Mouse (Mus musculus) myocyte (in vitro differentiated cells): ENCODE measurements around the gene Asb10. TPM values are rescaled to one million over a fixed set of nuclear protein-coding genes. Genes with fewer than 3 reads are reported as not detected.

Experiments used
- H3K27me3 ChIP-seq: one replicate; pipeline ENCODE4 v1.6.1; 2011; ENCODE audit not compliant: control insufficient read depth, insufficient read depth, insufficient read length
- H3K36me3 ChIP-seq: one replicate; pipeline ENCODE4 v1.6.1; 2011; ENCODE audit not compliant: control insufficient read depth, insufficient read depth
- H3K4me2 ChIP-seq: one replicate; pipeline ENCODE4 v1.6.1; 2011; ENCODE audit warnings: low read depth, control low read depth
- H3K4me3 ChIP-seq: one replicate; pipeline ENCODE4 v1.5.1; 2011; ENCODE audit warnings: mild to moderate bottlenecking, control low read depth, moderate library complexity
- H3K79me2 ChIP-seq: one replicate; pipeline ENCODE4 v1.6.1; 2011; ENCODE audit not compliant: control insufficient read depth, insufficient read depth
- H3ac ChIP-seq: one replicate; pipeline ENCODE4 v1.6.1; 2011; ENCODE audit not compliant: control insufficient read depth, insufficient read length
- CEBPB ChIP-seq: IDR thresholded peaks from 2 replicates; pipeline ENCODE4 v1.6.1; 2011; ENCODE audit warnings: mild to moderate bottlenecking, moderate library complexity; ENCODE audit not compliant: poor library complexity, insufficient read depth, severe bottlenecking
- E2F4 ChIP-seq: IDR thresholded peaks from one replicate; pipeline ENCODE4 v1.6.1; 2011; ENCODE audit warnings: mild to moderate bottlenecking, control low read depth, moderate library complexity; ENCODE audit not compliant: insufficient read depth
- MAX ChIP-seq: IDR thresholded peaks from one replicate; pipeline ENCODE4 v1.6.1; 2011; ENCODE audit warnings: low read depth, mild to moderate bottlenecking, control low read depth
- MYOD1 ChIP-seq, 3 experiments: IDR thresholded peaks; one replicate each; pipeline ENCODE4 v1.6.1; 2011; ENCODE audit warnings: control low read depth in 2 of 3, low read depth in 2 of 3, mild to moderate bottlenecking in 2 of 3, moderate library complexity in 1 of 3; ENCODE audit not compliant: insufficient read length in 2 of 3, control insufficient read depth in 1 of 3
- MYOG ChIP-seq, 3 experiments: IDR thresholded peaks; one replicate each; pipeline ENCODE4 v1.6.1; 2011; ENCODE audit warnings: control low read depth in 2 of 3, low read depth in 2 of 3, mild to moderate bottlenecking in 2 of 3; ENCODE audit not compliant: insufficient read length in 2 of 3, control insufficient read depth in 1 of 3, insufficient read depth in 1 of 3
- POLR2A ChIP-seq: IDR thresholded peaks from one replicate; pipeline ENCODE4 v1.6.1; 2011; ENCODE audit warnings: low read depth, mild to moderate bottlenecking, control low read depth, moderate library complexity; ENCODE audit not compliant: insufficient read length
- POLR2AphosphoS2 ChIP-seq: IDR thresholded peaks from one replicate; pipeline ENCODE4 v1.6.1; 2011; ENCODE audit warnings: low read depth, control low read depth; ENCODE audit not compliant: insufficient read length
- REST ChIP-seq: IDR thresholded peaks from one replicate; pipeline ENCODE4 v1.6.1; 2011; ENCODE audit warnings: mild to moderate bottlenecking, control low read depth, moderate library complexity; ENCODE audit not compliant: insufficient read depth, insufficient read length
- SRF ChIP-seq: IDR thresholded peaks from one replicate; pipeline ENCODE4 v1.6.1; 2011; ENCODE audit warnings: low read depth; ENCODE audit not compliant: control insufficient read depth, insufficient read length
- TCF12 ChIP-seq: IDR thresholded peaks from one replicate; pipeline ENCODE4 v1.6.1; 2011; ENCODE audit warnings: mild to moderate bottlenecking, control low read depth; ENCODE audit not compliant: poor library complexity, insufficient read depth, severe bottlenecking
- TCF3 ChIP-seq: IDR thresholded peaks from one replicate; pipeline ENCODE4 v1.6.1; 2011; ENCODE audit warnings: low read depth, control low read depth; ENCODE audit not compliant: insufficient read length
- USF1 ChIP-seq: IDR thresholded peaks from one replicate; pipeline ENCODE4 v1.6.1; 2011; ENCODE audit warnings: low read depth, mild to moderate bottlenecking, control low read depth, moderate library complexity
- polyA plus RNA-seq: library from polyadenylated mRNA; unstranded; fragments of >200 nt; fragmentation: generic; extraction: Trizol; gene quantifications from one replicate; pipeline ENCODE4 v1.2.1, GENCODE M21; 2012; ENCODE audit warnings: missing spikeins

Gene Asb10
- polyA plus RNA-seq, 1 experiment = 0.77 TPM

GRCm38 (mm10) chr5:24484963-24485362 is 55.8 kb downstream of the Asb10 start:
- Histone ChIP-seq H3K4me2 (no peak overlapping the region), H3K4me3 (no peak overlapping the region)

GRCm38 (mm10) chr5:24483326-24483725 is 57.5 kb downstream of the Asb10 start:
- Histone ChIP-seq H3ac (no peak overlapping the region), H3K4me3 (no peak overlapping the region), H3K4me2 (no peak overlapping the region), H3K79me2 (peaks cover 5% of the 10 kb centered on the region), H3K36me3 (peaks cover 19% of the 10 kb centered on the region), H3K27me3 (no peaks in the 10 kb centered on the region)
- TF ChIP-seq USF1 = no peak
- no peak for TF ChIP-seq POLR2AphosphoS2
- TF ChIP-seq MYOD1 (IDR thresholded peaks at IDR 0.05; ENCODE audit: control insufficient read depth in 1 of 3, insufficient read length in 2 of 3, low read depth in 2 of 3) = no peak
- no peak for TF ChIP-seq MAX
- no peak for TF ChIP-seq CEBPB
- no peak for TF ChIP-seq TCF12
- no peak for TF ChIP-seq TCF3
- TF ChIP-seq SRF = no peak
- TF ChIP-seq MYOG (IDR thresholded peaks at IDR 0.05; ENCODE audit: control insufficient read depth in 1 of 3, insufficient read depth in 1 of 3, insufficient read length in 2 of 3, low read depth in 2 of 3) = no peak
- no peak for TF ChIP-seq E2F4
- TF ChIP-seq REST = no peak
- no peak for TF ChIP-seq POLR2A

More at GRCm38 (mm10) chr5:24484963-24485362, 55.8 kb downstream of the Asb10 start:
- Histone ChIP-seq H3K79me2 (peaks cover 5% of the 10 kb centered on the region), H3K36me3 (peaks cover 25% of the 10 kb centered on the region), H3K27me3 (no peaks in the 10 kb centered on the region), H3ac (no peak overlapping the region)
- TF ChIP-seq POLR2A (no peak), USF1 (no peak), MAX (no peak), TCF3 (no peak), E2F4 (no peak), REST (no peak), POLR2AphosphoS2 (no peak), SRF (no peak), TCF12 (no peak), MYOG (IDR thresholded peaks at IDR 0.05; ENCODE audit: control insufficient read depth in 1 of 3, insufficient read depth in 1 of 3, insufficient read length in 2 of 3, low read depth in 2 of 3) (no peak), MYOD1 (IDR thresholded peaks at IDR 0.05; ENCODE audit: control insufficient read depth in 1 of 3, insufficient read length in 2 of 3, low read depth in 2 of 3) (no peak), CEBPB (no peak)

Other genes with a start within 250 kb of the Asb10 start
- gene Kcnh2, start 189.4 kb downstream of the Asb10 start, polyA plus RNA-seq = 10.3 TPM
- gene Nos3, start 176.2 kb downstream of the Asb10 start, polyA plus RNA-seq = 0.92 TPM
- gene Atg9b, start 148.8 kb downstream of the Asb10 start, polyA plus RNA-seq = 4.0 TPM
- 37.7 TPM for gene Abcb8, start 147.3 kb downstream of the Asb10 start, polyA plus RNA-seq
- gene Asic3, start 127.6 kb downstream of the Asb10 start, polyA plus RNA-seq = 0.24 TPM
- 30.0 TPM for gene Cdk5, start 117.4 kb downstream of the Asb10 start, polyA plus RNA-seq
- 96.4 TPM for gene Slc4a2, start 117.1 kb downstream of the Asb10 start, polyA plus RNA-seq
- 124 TPM for gene Fastk, start 95.7 kb downstream of the Asb10 start, polyA plus RNA-seq
- 14.2 TPM for gene Tmub1, start 93.1 kb downstream of the Asb10 start, polyA plus RNA-seq
- 119 TPM for gene Agap3, start 88.8 kb downstream of the Asb10 start, polyA plus RNA-seq
- 2.5 TPM for gene Gbx1, start 13.8 kb downstream of the Asb10 start, polyA plus RNA-seq
- gene 4931409K22Rik, start 15.8 kb upstream of the Asb10 start, polyA plus RNA-seq = not detected
- 137 TPM for gene Abcf2, start 36.5 kb upstream of the Asb10 start, polyA plus RNA-seq
- gene Chpf2, start 45.8 kb upstream of the Asb10 start, polyA plus RNA-seq = 39.5 TPM
- gene Smarcd3, start 83.4 kb upstream of the Asb10 start, polyA plus RNA-seq = 128 TPM
- 28.5 TPM for gene Nub1, start 144.6 kb upstream of the Asb10 start, polyA plus RNA-seq
- gene Wdr86, start 189.7 kb upstream of the Asb10 start, polyA plus RNA-seq = not detected
- not detected for gene Crygn, start 217.0 kb upstream of the Asb10 start, polyA plus RNA-seq